Mouse (Mus musculus) inflammation-experienced regulatory T-cells, adult 6 months (primary cell): ENCODE results near the gene Epha1. TPM values are rescaled to one million over a fixed set of nuclear protein-coding genes. Genes with fewer than 3 reads are reported as not detected.

ENCODE experiments used
- ATAC-seq: one replicate; pipeline ENCODE4 v1.8.0; 2017
- polyA plus RNA-seq, 3 experiments: library from polyadenylated mRNA; unstranded; fragments of 100-300 nt; shearing (Covaris generic); gene quantifications; one replicate each; pipeline ENCODE4 v1.2.1; 2017

Epha1 gene
- polyA plus RNA-seq = under 1 TPM; 0.19 to 0.69 (median 0.67) TPM

GRCm38 (mm10) chr6:42372816-42373547, at the start of gene Epha1:
Gene Epha1 (minus strand): TSS chr6:42373268.
- ATAC-seq = peak; percentile 66

DNA sequence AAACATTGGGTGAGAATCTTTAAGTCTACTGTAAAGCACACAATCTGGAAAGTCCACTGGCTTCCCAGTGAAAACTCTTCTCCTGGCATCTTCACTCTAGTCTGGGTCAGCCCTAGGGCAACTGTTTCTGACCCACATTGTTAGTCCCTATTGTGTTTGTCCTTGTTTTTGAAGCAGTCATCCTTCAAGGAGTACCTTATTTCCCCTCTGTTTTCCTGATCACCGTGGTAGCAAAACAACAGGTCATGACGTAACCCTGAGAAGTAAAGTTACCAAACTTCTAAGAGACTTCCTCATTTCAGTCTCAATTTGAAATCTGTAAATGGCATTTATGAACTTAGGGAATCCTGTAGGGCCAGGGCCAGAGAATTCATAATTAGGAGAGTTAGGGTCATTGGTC, 48.4 kb upstream of the Epha1 start:
- ATAC-seq = no peak

GRCm38 (mm10) chr6:42419443-42419842, 46.4 kb upstream of the Epha1 start:
- no peak for ATAC-seq

DNA sequence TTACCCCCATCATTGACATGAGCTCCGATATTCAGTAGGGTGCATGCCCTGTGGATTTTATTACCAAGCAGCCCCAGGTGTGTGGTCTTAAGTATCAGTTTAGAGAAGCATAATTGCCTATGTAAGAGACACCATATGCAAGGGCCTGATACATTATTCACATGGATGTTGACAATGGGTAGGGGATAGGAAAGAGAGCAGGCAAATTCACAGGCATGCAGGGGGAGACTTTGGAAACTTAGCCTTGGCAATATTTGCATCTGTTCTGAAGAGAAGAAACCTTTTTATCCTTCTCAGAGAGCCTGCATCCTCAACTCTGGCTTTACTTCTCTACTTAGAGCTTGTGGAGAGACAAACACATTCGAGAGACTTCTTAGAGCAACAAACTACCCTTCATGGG, 32.1 kb upstream of the Epha1 start, which contains the start of gene Tas2r135:
TSS of gene Tas2r135 (plus strand) at position 301 of the 400 bp plus-strand sequence.
- no peak for ATAC-seq

- no peak for ATAC-seq
Measured at GRCm38 (mm10) chr6:42399938-42400337, 26.9 kb upstream of the Epha1 start, which contains the start of gene Tas2r143. Gene Tas2r143 (plus strand): TSS chr6:42400238.

DNA sequence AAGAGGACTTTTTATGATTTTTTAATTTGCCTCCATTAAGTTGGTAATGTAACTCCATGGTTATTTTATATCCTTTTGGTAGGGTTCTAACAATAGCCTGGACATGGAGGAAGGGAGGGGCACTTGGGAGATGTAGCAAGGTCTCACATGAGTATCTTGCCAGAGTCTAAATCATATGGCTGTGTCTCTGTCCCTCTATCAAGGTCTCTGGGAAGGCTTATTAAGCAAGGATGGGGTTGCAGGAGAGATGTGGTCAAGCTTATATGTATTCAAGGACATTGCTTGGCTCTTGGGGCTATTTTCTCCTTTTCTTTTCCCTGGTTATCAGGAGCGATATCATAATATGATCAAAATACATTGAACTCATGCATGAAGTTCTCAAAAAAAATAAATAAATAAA, 25.9 kb upstream of the Epha1 start:
- no peak for ATAC-seq

GRCm38 (mm10) chr6:42398285-42398684, 25.2 kb upstream of the Epha1 start:
- ATAC-seq = no peak

DNA sequence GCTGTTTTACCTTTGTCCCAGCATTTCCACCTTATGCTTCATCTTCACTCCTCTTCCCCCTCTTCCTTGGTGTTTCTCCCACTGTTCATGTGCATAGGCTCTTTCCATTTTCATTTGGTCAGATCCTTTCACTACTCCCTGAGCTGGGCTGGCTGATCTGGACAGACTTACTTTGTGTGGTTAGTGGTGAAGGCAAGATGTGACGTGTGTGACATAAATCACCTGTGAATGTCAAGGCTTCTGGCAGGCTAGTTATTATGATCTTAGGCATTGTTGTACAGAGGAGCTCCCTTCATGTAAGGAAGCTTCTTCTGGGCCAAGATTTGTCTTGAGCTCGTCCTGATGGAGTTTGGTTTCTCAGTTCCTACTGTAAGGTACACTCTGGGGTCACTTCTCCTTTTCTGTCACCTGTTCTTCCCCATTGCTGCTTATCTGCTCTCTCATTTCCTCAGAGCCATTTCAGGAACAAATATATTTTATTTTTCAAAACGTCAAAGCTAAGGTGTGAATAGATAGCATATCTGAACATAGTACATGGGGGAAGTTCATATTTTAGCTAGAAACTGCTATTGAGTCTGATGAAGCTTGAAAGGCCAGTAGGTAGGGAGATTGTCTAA, 24.1 kb upstream of the Epha1 start:
- no peak for ATAC-seq

DNA sequence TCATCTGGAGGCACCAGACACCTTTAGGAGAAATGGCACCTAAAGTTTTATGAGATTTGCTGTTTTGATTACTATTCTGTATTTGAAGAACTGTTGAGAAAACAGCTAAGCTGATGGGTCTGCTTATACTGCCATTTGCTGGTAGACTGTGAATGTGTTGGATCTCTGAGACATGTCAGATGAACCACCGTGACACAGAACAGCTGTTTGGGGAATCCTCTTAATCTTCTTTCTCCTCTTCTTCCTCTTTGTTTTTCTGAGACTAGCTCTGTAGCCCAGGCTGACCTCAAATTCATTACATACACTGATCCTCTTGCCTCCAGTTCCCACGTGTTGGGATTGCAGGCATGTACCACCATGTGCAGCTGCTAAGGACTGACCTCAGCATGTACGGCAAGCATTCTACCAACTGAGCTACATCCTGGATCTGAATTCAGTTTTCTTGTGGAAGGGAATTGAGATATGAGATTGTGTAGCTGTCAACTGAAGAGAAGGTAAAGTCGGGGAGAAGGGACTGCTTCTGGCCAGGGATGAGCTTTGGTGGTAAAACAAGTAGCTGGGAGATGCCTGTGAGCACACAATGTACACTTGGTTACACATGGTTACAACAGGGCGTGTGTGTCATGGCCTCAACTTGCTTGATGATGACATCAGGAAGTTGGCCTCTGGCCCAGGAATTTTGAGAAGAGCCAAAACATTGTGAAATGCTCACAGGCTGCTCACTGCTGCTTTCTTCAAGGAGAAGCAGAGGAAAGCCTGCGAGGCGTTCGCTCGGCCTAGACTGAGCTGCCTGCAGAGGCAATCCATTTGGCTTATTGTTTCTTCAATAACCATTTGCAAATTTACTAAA, 23.1 kb upstream of the Epha1 start:
- ATAC-seq = no peak

DNA sequence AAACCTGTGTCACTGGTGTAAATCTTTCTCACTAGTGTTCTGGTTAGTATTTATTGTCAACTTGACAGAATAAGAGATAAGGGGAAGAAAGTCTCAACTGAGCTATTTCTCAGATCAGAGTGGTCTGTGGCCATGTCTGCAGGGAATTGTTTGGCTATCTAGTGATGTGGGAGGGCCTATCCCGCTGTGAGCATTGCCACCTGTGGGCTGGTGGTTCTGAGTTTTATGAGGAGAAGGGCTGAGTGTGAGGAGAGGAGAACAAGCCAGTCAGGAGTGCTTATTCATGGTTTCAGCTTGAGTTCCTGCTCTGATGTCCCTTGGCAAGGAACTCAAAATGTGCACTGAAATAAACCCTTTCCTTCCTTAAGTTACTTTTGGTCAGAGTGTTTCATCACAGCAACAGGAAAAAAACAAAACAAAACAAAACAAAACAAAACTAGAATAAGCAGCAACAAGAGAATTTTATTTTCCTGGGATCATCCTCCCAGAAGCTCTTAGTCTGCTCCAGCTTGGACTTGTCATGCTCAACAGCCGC, 18.8 kb upstream of the Epha1 start:
- no peak for ATAC-seq

GRCm38 (mm10) chr6:42385635-42386034, 12.6 kb upstream of the Epha1 start:
- no peak for ATAC-seq

DNA sequence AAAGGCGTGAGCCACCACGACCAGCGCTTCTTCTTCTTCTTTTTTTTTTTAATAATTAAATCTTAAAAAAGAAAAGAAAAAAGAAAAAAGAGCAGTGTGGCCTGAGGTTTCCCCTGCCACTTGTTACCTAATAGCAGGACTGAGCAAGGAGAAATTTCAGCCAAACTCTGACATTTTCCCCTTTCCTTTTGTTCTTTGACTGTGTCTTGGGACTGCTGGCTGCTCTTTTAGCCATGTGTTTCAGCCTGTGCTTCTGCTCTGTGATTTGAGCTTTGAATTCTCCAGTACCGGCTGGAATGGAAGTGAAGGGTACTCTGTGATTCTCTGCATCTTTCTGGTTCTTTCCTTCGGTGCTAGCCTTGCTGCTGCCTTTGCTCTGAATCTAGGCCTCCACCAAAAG, 10.3 kb upstream of the Epha1 start:
- ATAC-seq = no peak

GRCm38 (mm10) chr6:42381916-42382381, 8.9 kb upstream of the Epha1 start:
- no peak for ATAC-seq

DNA sequence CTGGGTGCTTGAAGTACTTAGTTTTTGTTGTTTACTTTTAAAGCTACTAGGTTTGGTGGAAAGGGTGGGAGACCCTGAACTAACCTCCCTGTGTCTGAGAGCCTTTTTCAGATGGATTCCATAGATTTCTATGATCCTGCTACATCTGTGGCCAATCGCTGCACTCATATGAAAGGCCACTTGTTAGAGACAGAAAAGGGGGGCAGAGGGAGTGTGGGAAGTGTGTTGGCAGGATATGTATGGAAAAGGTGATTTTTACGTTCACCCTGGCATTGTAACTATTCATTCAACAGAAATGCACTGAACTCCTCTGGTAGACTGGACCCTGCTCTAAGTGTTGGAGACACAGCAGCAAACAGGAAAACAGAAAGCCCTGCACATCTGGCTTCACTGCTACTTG, 8.2 kb upstream of the Epha1 start:
- ATAC-seq = no peak

DNA sequence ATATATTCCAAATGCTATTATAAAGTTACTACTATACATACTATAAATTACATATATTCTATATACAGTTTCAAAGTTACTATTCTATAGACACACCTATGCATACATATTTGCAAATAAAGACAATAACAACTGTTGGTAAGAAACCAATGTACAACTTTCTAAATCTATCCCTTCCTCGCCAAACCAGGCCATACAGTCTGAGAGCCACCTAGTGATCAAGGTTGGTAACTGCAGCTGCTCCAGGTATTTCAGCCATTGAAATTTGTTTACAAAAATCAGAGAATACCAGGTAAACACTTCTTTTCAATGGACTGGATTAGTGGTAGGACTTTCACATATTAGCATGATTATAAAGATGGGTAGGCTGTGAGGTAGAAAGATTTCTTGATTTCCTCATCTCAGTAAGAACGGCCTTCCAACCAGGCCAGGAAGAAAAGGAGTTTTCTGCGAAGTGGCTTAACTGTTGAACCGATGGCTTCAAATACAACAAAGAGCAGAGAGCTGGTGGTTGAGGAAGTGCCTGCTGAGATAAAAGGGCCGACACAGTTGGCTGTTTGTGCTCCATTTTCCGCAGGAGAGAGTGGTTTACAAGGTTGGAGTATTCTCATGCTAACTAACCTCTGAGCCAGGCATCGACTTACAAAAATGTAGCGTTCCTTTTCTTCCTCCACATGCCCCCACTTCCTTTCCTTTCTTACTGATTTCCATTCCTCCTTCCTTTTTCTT, 7.5 kb upstream of the Epha1 start:
- peak; percentile 49 for ATAC-seq

DNA sequence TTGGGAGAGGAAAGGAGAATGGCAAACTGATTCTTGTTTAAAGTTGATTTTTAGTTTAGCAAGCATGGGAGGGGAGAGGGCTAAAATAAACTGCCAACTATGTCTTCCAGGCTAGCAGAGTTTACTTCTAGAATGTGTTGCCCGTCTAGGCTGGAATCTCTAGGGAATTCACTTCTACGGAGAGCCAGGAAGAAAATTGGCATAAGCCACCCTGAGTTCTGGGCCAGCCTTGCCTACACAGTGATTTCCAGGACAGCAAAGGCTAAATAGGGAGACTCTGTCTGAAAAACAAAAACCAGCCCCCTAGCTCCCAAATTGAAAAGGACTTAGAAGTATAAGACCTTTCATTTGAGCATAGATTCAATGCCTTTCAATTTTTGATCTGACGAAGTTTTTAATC, 6.5 kb upstream of the Epha1 start:
- no peak for ATAC-seq

GRCm38 (mm10) chr6:42377280-42377679, 4.2 kb upstream of the Epha1 start:
- no peak for ATAC-seq

DNA sequence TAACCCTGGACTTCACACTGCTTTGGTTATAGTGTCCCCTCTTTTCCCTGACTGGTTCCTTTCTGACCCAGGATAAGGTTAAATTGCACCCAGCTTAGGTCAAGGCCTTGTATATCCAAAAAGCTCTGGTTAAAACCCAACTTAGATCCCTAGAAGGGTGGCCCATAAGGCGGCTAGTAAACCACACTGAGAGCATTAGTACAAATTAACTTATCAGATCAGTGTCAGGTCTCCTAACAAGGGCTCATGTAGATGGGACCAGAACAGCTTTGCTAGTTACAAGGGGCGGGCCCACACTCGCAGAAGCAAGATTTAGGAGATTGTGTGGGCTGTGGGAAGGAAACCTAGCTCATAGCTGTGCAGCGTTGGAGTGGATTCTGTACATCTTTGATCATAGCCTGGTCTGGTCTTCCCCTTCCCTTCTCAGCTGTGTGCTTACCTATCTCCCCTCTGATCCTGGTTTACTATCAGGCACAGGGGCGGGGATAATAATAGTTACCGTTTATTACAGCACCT, 3.5 kb upstream of the Epha1 start:
- peak; percentile 20 for ATAC-seq

DNA sequence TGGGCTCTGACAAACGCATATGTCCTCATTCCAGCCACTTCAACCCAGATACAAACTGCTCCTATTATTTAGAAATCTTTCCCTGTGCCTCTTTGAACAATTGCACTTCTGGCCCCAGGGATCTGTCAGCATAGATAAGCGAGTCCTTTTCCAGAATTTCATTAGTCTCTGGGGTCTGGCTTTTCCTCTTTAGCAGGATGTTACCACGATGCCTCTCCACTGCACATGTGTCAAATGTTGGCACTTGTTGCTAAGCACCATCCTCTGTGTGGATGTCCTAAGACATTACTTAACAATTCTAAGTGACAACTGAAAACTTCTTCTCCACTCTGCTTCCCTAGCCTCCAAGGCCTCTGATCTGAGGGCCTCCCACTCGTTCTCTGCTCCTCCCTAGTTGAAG, 2.9 kb upstream of the Epha1 start:
- no peak for ATAC-seq

GRCm38 (mm10) chr6:42375131-42375530, 2.1 kb upstream of the Epha1 start:
- ATAC-seq = no peak

DNA sequence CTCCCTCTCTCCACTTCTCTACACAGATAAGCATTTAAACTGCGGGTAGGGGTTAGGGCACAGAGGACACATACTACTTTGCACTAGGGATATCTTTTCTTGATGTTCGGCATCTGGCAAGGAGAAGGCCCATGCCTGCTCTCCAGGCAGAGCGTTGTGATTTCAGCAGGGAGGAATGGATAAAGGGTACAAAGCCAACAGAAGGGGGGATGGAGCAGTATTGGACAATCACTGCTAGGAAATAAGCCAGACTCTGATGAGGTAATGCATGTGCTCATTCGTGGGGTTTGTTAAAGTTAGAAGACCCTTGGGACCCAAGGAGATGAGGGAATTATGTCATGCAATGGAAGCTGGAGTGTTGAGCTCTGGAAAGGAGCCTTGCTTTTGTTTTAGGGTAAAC, 1.6 kb upstream of the Epha1 start:
- no peak for ATAC-seq
